Mouse (Mus musculus): Measurements from ENCODE around the gene Vmn1r30. TPM values are rescaled to one million over a fixed set of nuclear protein-coding genes. Genes with fewer than 3 reads are reported as not detected.

Vmn1r30 gene
- polyA plus RNA-seq (2015; fragmentation: Nextera tagmentation; extraction: Ambion mirVana) = not detected in 2 replicates

GRCm38 (mm10) chr6:58443285-58443684, at the start of gene Vmn1r30:
Gene Vmn1r30 (minus strand): TSS chr6:58443385.
- H3K9ac ChIP-seq (replicated peaks) = no peak within 1 kb of the TSS
- H3K4me2 ChIP-seq (replicated peaks) = no peak within 1 kb of the TSS
- no peaks in the 10 kb centered on the region for H3K4me1 ChIP-seq
- H3K36me3 ChIP-seq = no peaks in the 10 kb centered on the region
- no peak within 1 kb of the TSS for H3K27ac ChIP-seq (replicated peaks)
- no peaks in the 10 kb centered on the region for H3K9me3 ChIP-seq
- H3K27me3 ChIP-seq = no peaks in the 10 kb centered on the region
- H3K4me3 ChIP-seq = no peak within 1 kb of the TSS
- no peak for ATAC-seq (replicated peaks)

GRCm38 (mm10) chr6:58475230-58475629, 32.0 kb upstream of the Vmn1r30 start, which contains the start of gene Vmn1r31:
Gene Vmn1r31 (minus strand): TSS chr6:58475330.
- H3K27me3 ChIP-seq = no peaks in the 10 kb centered on the region
- no peak within 1 kb of the TSS for H3K9ac ChIP-seq (replicated peaks)
- H3K9me3 ChIP-seq = no peaks in the 10 kb centered on the region
- H3K27ac ChIP-seq (replicated peaks) = no peak within 1 kb of the TSS
- ATAC-seq (replicated peaks) = no peak
- 89% methylated on average over 1 of the region's 1 CpGs for WGBS
- H3K36me3 ChIP-seq = no peaks in the 10 kb centered on the region
- H3K4me3 ChIP-seq = no peak within 1 kb of the TSS
- H3K4me2 ChIP-seq (replicated peaks) = no peak within 1 kb of the TSS
- no peaks in the 10 kb centered on the region for H3K4me1 ChIP-seq

Other genes starting within 250 kb of the Vmn1r30 start
- not detected in 2 replicates for gene Vmn1r27, start 224.6 kb downstream of the Vmn1r30 start, polyA plus RNA-seq (2015; fragmentation: Nextera tagmentation; extraction: Ambion mirVana)
- gene Vmn1r28, start 181.3 kb downstream of the Vmn1r30 start, polyA plus RNA-seq (2015; fragmentation: Nextera tagmentation; extraction: Ambion mirVana) = not detected in 2 replicates
- not detected in 2 replicates for gene Vmn1r29, start 141.8 kb downstream of the Vmn1r30 start, polyA plus RNA-seq (2015; fragmentation: Nextera tagmentation; extraction: Ambion mirVana)
- not detected in 2 replicates for gene Vmn1r31, start 31.9 kb upstream of the Vmn1r30 start, polyA plus RNA-seq (2015; fragmentation: Nextera tagmentation; extraction: Ambion mirVana)
- gene Abcg2, start 141.1 kb upstream of the Vmn1r30 start, polyA plus RNA-seq (2015; fragmentation: Nextera tagmentation; extraction: Ambion mirVana) = 30.4 and 31.1 TPM in 2 replicates